Mouse (Mus musculus) CD4-positive, CD25-positive, alpha-beta regulatory T cell (primary cell): ENCODE results near the gene Atp6v1c2. TPM values are rescaled to one million over a fixed set of nuclear protein-coding genes. Genes with fewer than 3 reads are reported as not detected.

Experiments
- polyA plus RNA-seq: library from polyadenylated mRNA; unstranded; fragments of 100-300 nt; shearing (Covaris generic); gene quantifications from one replicate; pipeline ENCODE4 v1.2.1, GENCODE M21; 2017

Gene Atp6v1c2
- 0.14 TPM for polyA plus RNA-seq

DNA sequence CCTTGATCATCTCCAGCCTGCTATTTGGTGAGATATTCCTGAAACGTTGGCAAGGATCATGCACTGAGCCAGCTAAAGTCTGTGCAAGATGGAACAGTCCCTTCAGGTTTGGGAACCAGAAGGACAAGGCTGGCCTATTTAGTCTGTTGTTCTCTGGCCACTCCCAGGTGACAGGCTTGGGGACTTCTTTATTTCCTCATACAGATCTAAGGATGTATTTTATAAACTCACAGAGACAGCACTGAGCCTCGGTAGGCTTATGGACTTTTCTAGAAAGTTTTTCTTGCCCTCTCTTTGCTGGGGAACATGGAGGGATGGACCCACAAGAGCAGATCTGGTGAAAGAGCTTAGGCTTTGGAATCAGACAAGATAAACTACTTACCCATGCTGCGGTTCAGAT, at the start of gene Atp6v1c2:
Gene Atp6v1c2 (minus strand): TSS at position 101 of the 400 bp plus-strand sequence.

GRCm38 (mm10) chr12:17348048-17349036, 19.2 kb upstream of the Atp6v1c2 start, which contains the start of gene Nol10:
Gene Nol10 (plus strand): TSS chr12:17348458.

DNA sequence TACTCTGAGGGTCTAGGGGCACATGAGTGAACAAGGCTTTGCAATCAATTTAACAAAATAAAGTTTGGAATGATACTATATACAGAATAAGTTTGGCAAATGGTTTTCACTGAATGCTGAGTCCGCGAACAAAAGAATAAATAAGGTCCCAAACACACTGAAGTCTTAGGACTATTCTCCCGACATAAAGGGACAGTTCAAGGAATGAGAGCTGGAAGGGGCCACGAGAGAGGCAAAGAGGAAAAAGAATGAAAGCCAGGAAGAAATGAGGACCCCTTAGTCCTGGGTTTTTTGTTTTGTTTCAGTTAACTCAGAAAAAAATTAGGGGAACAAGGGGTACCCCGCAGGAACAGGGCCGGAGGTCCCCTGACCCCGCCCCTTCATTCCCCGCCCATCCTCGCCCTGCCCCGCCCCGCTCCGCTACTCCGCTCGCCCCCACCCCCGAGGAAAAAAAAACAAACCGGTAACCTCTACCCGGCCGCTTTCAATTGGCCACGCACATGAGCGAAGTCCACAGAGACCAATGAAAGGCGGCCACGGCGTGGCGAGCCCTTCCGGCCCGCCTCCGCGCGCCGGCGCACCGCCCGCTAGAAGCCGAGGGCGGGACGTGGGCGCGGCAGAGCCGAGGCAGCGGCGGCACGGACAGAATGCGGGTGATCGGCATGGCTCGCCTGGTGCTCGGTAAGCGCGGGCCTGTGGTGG, 63.0 kb downstream of the Atp6v1c2 start, which contains the start of gene Pdia6:
Gene Pdia6 (plus strand): TSS at position 575 of the 702 bp plus-strand sequence.

Other genes starting within 250 kb of the Atp6v1c2 start
- gene Kcnf1, start 152.5 kb downstream of the Atp6v1c2 start, polyA plus RNA-seq: 0.98 TPM
- gene Pdia6, start 62.8 kb downstream of the Atp6v1c2 start, polyA plus RNA-seq: 162 TPM
- gene Nol10, start 19.1 kb upstream of the Atp6v1c2 start, polyA plus RNA-seq: 25.3 TPM
- 97.8 TPM for gene Odc1, start 215.4 kb upstream of the Atp6v1c2 start, polyA plus RNA-seq